Comparison of ENCODE assay signal across 10 mouse cellular contexts in the genomic region with DNA sequence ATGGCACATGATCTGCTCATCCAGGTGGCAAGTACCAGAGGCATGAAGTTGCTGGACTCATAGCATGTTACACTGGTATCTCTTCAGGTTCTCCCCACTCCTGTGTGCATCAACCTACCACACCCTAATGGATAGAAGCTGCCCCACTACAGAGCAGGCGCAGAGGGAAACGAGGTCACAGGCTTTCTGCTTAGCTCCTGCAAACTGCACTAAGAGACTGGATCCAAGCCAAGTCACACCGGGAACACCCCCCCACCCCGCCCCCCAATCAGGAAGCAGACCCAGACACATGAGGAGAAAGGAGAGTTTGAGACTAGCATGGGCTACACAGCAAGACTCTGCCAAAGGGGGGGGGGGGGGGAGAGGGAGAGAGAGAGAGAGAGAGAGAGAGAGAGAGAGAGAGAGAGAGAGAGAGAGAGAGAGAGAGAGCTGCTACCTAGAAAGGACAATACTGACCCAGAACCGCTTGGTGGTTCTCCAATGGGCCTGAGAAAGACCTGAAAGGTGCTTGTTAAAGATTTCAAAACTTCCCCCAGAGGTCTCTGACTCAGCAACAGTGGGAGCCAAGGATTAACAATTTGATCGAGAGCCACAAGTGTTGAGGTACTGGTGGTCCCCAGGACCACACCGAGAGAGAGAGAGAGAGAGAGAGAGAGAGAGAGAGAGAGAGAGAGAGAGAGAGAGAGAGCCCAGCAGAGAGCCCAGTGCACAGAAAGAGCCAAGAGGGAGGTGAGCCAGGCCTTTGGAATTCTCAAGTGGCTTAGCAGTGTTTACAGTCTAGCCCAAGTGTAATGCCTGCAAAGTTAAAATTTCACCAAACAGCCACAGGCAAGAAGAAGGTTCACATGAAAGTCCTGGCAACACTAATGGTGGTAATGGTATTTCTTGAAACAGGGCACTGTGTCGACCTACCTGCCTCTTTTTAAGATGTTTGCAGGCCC.
DNase-seq lines count a peak whose midpoint lies in the region; ATAC-seq and TF ChIP-seq lines count a peak whose summit lies in the region.
"Had no signal": no experiment of that assay in that cellular context is flagged by ENCODE, and none has a peak within 500 bp of the region (broad histone marks: within the 10 kb centered on the region; RNA-seq: fewer than 3 reads in every experiment).

No protein-coding gene starts in this region.

- no peaks in the 10 kb centered on the region for H3K9me3 ChIP-seq in kidney, embryonic 14.5 days (ENCODE audit: control insufficient read depth, low read length)
- H3K9me3 ChIP-seq in embryonic facial prominence, embryonic 15.5 days (replicated peaks), result no peaks in the 10 kb centered on the region
- H3K9me3 ChIP-seq: midbrain, embryonic 15.5 days had no signal

- no peak for TF ChIP-seq POLR2A in myocyte (IDR thresholded peaks at IDR 0.05; ENCODE audit: insufficient read length, low read depth)

- H3K79me2 ChIP-seq in myocyte (ENCODE audit: control insufficient read depth, insufficient read depth), result peaks cover 64% of the 10 kb centered on the region

- H3K27ac ChIP-seq in kidney, embryonic 14.5 days (ENCODE audit: low read depth, low read length), result no peak overlapping the region
- H3K27ac ChIP-seq in embryonic facial prominence, embryonic 15.5 days (replicated peaks), result no peak overlapping the region; the same call in 1 of the 2 replicates
- H3K27ac ChIP-seq: midbrain, embryonic 15.5 days had no signal

- no peak for ATAC-seq in kidney, embryonic 14.5 days (ENCODE audit: low FRiP score, low TSS enrichment)
- peak; percentile 19; the same call in 1 of the 2 replicates for ATAC-seq in embryonic facial prominence, embryonic 15.5 days (ENCODE audit: insufficient number of reproducible peaks, low FRiP score, low TSS enrichment, low read depth)
- ATAC-seq: midbrain, embryonic 15.5 days had no signal

- H3K4me3 ChIP-seq in kidney, embryonic 14.5 days (ENCODE audit: low read length), result no peak overlapping the region
- no peak overlapping the region for H3K4me3 ChIP-seq in embryonic facial prominence, embryonic 15.5 days (replicated peaks)
- no peak overlapping the region for H3K4me3 ChIP-seq in myocyte
- H3K4me3 ChIP-seq: midbrain, embryonic 15.5 days had no signal

- H3K4me2 ChIP-seq in kidney, embryonic 14.5 days (replicated peaks; ENCODE audit: low read depth, low read length), result no peak overlapping the region
- no peak overlapping the region for H3K4me2 ChIP-seq in embryonic facial prominence, embryonic 15.5 days (replicated peaks)
- H3K4me2 ChIP-seq in myocyte (ENCODE audit: low read depth), result peak overlapping the region; percentile 12
- H3K4me2 ChIP-seq: midbrain, embryonic 15.5 days had no signal

- H3K36me3 ChIP-seq in kidney, embryonic 14.5 days (ENCODE audit: control insufficient read depth, insufficient read depth, low read length), result no peaks in the 10 kb centered on the region
- H3K36me3 ChIP-seq in embryonic facial prominence, embryonic 15.5 days, result no peaks in the 10 kb centered on the region
- H3K36me3 ChIP-seq in myocyte (ENCODE audit: control insufficient read depth, insufficient read depth), result no peaks in the 10 kb centered on the region
- H3K36me3 ChIP-seq: midbrain, embryonic 15.5 days had no signal

- no peak overlapping the region for H3ac ChIP-seq in myocyte (ENCODE audit: control insufficient read depth, insufficient read length)

- 57% methylated on average over 8 of the region's 8 CpGs for WGBS in kidney, embryonic 14.5 days
- 41% methylated on average over 8 of the region's 8 CpGs for WGBS in embryonic facial prominence, embryonic 15.5 days

- no peak overlapping the region for H3K9ac ChIP-seq in kidney, embryonic 14.5 days (ENCODE audit: low read depth, low read length)
- H3K9ac ChIP-seq in embryonic facial prominence, embryonic 15.5 days, result no peak overlapping the region
- H3K9ac ChIP-seq: midbrain, embryonic 15.5 days had no signal

- H3K4me1 ChIP-seq in kidney, embryonic 14.5 days (ENCODE audit: control insufficient read depth, insufficient read depth, low read length), result peaks cover 21% of the 10 kb centered on the region; the same call in 1 of the 2 replicates
- H3K4me1 ChIP-seq in embryonic facial prominence, embryonic 15.5 days, result peaks cover 16% of the 10 kb centered on the region

- H3K27me3 ChIP-seq in kidney, embryonic 14.5 days (ENCODE audit: control insufficient read depth, insufficient read depth, low read length), result no peaks in the 10 kb centered on the region
- no peaks in the 10 kb centered on the region for H3K27me3 ChIP-seq in embryonic facial prominence, embryonic 15.5 days
- H3K27me3 ChIP-seq in myocyte (ENCODE audit: control insufficient read depth, insufficient read depth, insufficient read length), result no peaks in the 10 kb centered on the region
- H3K27me3 ChIP-seq: midbrain, embryonic 15.5 days had no signal

- DNase-seq in kidney, adult 11 months, result peak; percentile 62
- peak; percentile 48 for DNase-seq in kidney, postnatal 14 days
- DNase-seq in cerebellum, postnatal 36 days, result no peak
- no peak for DNase-seq in adrenal gland, adult (ENCODE audit: inconsistent age in 2 of 2, low spot score in 1 of 2)
- no peak for DNase-seq in layer of hippocampus, adult 9-11 months
- DNase-seq: layer of hippocampus, postnatal 36 days had no signal

TF ChIP-seq in myocyte, 11 proteins besides CTCF, POLR2A, EP300 and RAD21:
- TF ChIP-seq MAX (IDR thresholded peaks at IDR 0.05; ENCODE audit: low read depth), result no peak
- TF ChIP-seq CEBPB (IDR thresholded peaks at IDR 0.05; ENCODE audit: insufficient read depth, poor library complexity, severe bottlenecking), result no peak
- TF ChIP-seq MYOG (IDR thresholded peaks at IDR 0.05; ENCODE audit: control insufficient read depth in 1 of 3, insufficient read depth in 1 of 3, insufficient read length in 2 of 3, low read depth in 2 of 3), result no peak
- no peak for TF ChIP-seq REST (IDR thresholded peaks at IDR 0.05; ENCODE audit: insufficient read depth, insufficient read length)
- TF ChIP-seq MYOD1 (IDR thresholded peaks at IDR 0.05; ENCODE audit: control insufficient read depth in 1 of 3, insufficient read length in 2 of 3, low read depth in 2 of 3), result peak in 1 of 3 experiments; percentile 54

Comparison
In these comparisons a context has a peak if more than half of its experiments do, and no peak if none do; other contexts are left out.
1. DNase-seq: peak in kidney, adult 11 months (single experiment) and kidney, postnatal 14 days (single experiment); none in cerebellum, postnatal 36 days (0 of 2), adrenal gland, adult (0 of 2) and layer of hippocampus, adult 9-11 months (single experiment).